Mouse (Mus musculus) ovary, postnatal 36 days (tissue): ENCODE measurements at regions not wholly inside any gene's neighbourhood (a gene's known extent, or its start where the extent isn't known, plus 50 kb on each side); places are given as distances from the start of the nearest gene placed in this dataset.

ENCODE experiments used
- DNase-seq: peaks from one replicate; pipeline ENCODE4 v3.0.0; 2022; ENCODE audit warnings: low spot score, mixed read lengths

- DNase-seq = no peak
These were observed 60.0 kb downstream of the Ubiad1 start for GRCm38 (mm10) chr4:148384251-148385230.

- DNase-seq = no peak
These were observed 64.0 kb downstream of the Ubiad1 start for GRCm38 (mm10) chr4:148380562-148380961.

- DNase-seq = no peak
These were observed 66.1 kb downstream of the Ubiad1 start for GRCm38 (mm10) chr4:148378491-148378890.

- no peak for DNase-seq
These were observed 67.2 kb downstream of the Ubiad1 start for GRCm38 (mm10) chr4:148377368-148377767.

GRCm38 (mm10) chr4:148376439-148376838 is 68.1 kb downstream of the Ubiad1 start:
- peak; percentile 25 for DNase-seq

GRCm38 (mm10) chr4:148371489-148371888 is 73.1 kb downstream of the Ubiad1 start:
- no peak for DNase-seq

GRCm38 (mm10) chr4:148367671-148368070 is 76.9 kb downstream of the Ubiad1 start:
- no peak for DNase-seq

GRCm38 (mm10) chr4:148365804-148366203 is 78.0 kb upstream of the Disp3 start:
- DNase-seq = no peak

GRCm38 (mm10) chr4:148363366-148364121 is 75.8 kb upstream of the Disp3 start:
- DNase-seq = no peak

- no peak for DNase-seq
These were observed 73.2 kb upstream of the Disp3 start for GRCm38 (mm10) chr4:148360931-148361330.

GRCm38 (mm10) chr4:148358336-148358735 is 70.6 kb upstream of the Disp3 start:
- DNase-seq = no peak

GRCm38 (mm10) chr4:148357221-148357621 is 69.5 kb upstream of the Disp3 start:
- DNase-seq = no peak

- no peak for DNase-seq
These were observed 68.9 kb upstream of the Disp3 start for GRCm38 (mm10) chr4:148356654-148357053.

GRCm38 (mm10) chr4:148353969-148354368 is 66.2 kb upstream of the Disp3 start:
- no peak for DNase-seq

GRCm38 (mm10) chr4:148352690-148353089 is 64.9 kb upstream of the Disp3 start:
- no peak for DNase-seq

- DNase-seq = no peak
These were observed 53.9 kb upstream of the Disp3 start for GRCm38 (mm10) chr4:148341531-148342157.

- no peak for DNase-seq
These were observed 52.6 kb upstream of the Disp3 start for GRCm38 (mm10) chr4:148340342-148340741.

- no peak for DNase-seq
These were observed 50.4 kb upstream of the Disp3 start for GRCm38 (mm10) chr4:148337890-148338880.
